10 mouse cellular contexts compared by ENCODE assay signal in genomic region chr9:61509591-61510191, GRCm38 (mm10).
DNase-seq lines count a peak whose midpoint lies in the region; ATAC-seq and TF ChIP-seq lines count a peak whose summit lies in the region.
"Had no signal": no experiment of that assay in that cellular context is flagged by ENCODE, and none has a peak within 500 bp of the region (broad histone marks: within the 10 kb centered on the region; RNA-seq: fewer than 3 reads in every experiment).

No protein-coding gene starts in this region.

- no peaks in the 10 kb centered on the region for H3K9me3 ChIP-seq in embryonic facial prominence, embryonic 11.5 days (replicated peaks; ENCODE audit: control insufficient read depth, low read length)
- no peaks in the 10 kb centered on the region for H3K9me3 ChIP-seq in hindbrain, postnatal 0 days (ENCODE audit: low read length)
- 0 out of 2 replicates have a peak, but pooled peaks cover under 1% of the 10 kb centered on the region for H3K9me3 ChIP-seq in neural tube, embryonic 15.5 days (replicated peaks)

- H3K4me2 ChIP-seq in embryonic facial prominence, embryonic 11.5 days (ENCODE audit: low read depth, low read length): 0 out of 2 replicates have a peak overlapping the region, but pooled peaks have one; percentile 10
- H3K4me2 ChIP-seq in hindbrain, postnatal 0 days (ENCODE audit: low read depth, low read length): 0 out of 2 replicates have a peak overlapping the region, but pooled peaks have one; percentile 18
- peak overlapping the region; percentile 39 for H3K4me2 ChIP-seq in neural tube, embryonic 15.5 days

- no peak overlapping the region for H3K9ac ChIP-seq in embryonic facial prominence, embryonic 11.5 days (replicated peaks; ENCODE audit: low read length)
- no peak overlapping the region for H3K9ac ChIP-seq in hindbrain, postnatal 0 days (replicated peaks; ENCODE audit: low read length)
- H3K9ac ChIP-seq in neural tube, embryonic 15.5 days (replicated peaks): no peak overlapping the region
- H3K9ac ChIP-seq: liver, embryonic 14.5 days had no signal

- H3K27me3 ChIP-seq in embryonic facial prominence, embryonic 11.5 days (ENCODE audit: control insufficient read depth, insufficient read depth, low read length): 0 out of 2 replicates have a peak, but pooled peaks cover 4% of the 10 kb centered on the region
- H3K27me3 ChIP-seq in hindbrain, postnatal 0 days (ENCODE audit: insufficient read depth, low read length): 0 out of 2 replicates have a peak, but pooled peaks cover 10% of the 10 kb centered on the region
- H3K27me3 ChIP-seq in neural tube, embryonic 15.5 days (replicated peaks): peaks cover 15% of the 10 kb centered on the region

- 10% methylated on average over 26 of the region's 26 CpGs for WGBS in embryonic facial prominence, embryonic 11.5 days
- WGBS in hindbrain, postnatal 0 days: 13% methylated on average over 26 of the region's 26 CpGs
- WGBS in neural tube, embryonic 15.5 days: 7% methylated on average over 26 of the region's 26 CpGs

- peak; percentile 46 to 54 for DNase-seq in cerebellum, postnatal 10 days
- DNase-seq in cerebellum, adult 8-10 months: no peak
- peak; percentile 48 for DNase-seq in embryonic facial prominence, embryonic 11.5 days (ENCODE audit: low spot score)
- DNase-seq in hindbrain, postnatal 0 days (ENCODE audit: low spot score): peak; percentile 47
- DNase-seq in c-Kit-positive CD71-positive TER-119-positive erythroid progenitor cells, embryonic 14.5 days (ENCODE audit: low spot score): no peak
- DNase-seq in layer of hippocampus, adult 9-11 months: no peak
- DNase-seq: heart, postnatal 14 days had no signal

- H3K36me3 ChIP-seq in embryonic facial prominence, embryonic 11.5 days (replicated peaks; ENCODE audit: control insufficient read depth, insufficient read depth, low read depth, low read length): no peaks in the 10 kb centered on the region
- H3K36me3 ChIP-seq in hindbrain, postnatal 0 days (ENCODE audit: insufficient read depth, low read length): no peaks in the 10 kb centered on the region
- H3K36me3 ChIP-seq in neural tube, embryonic 15.5 days: no peaks in the 10 kb centered on the region

- ATAC-seq in embryonic facial prominence, embryonic 11.5 days (replicated peaks; ENCODE audit: insufficient number of reproducible peaks, low FRiP score, low TSS enrichment, low read depth): peak; percentile 68; the same call in 1 of the 2 replicates
- ATAC-seq in hindbrain, postnatal 0 days: peak; percentile 53; the same call in 1 of the 2 replicates
- peak; percentile 50; the same call in 1 of the 2 replicates for ATAC-seq in neural tube, embryonic 15.5 days (ENCODE audit: low FRiP score)
- ATAC-seq in erythroid progenitor cell, adult 5-6 weeks (replicated peaks; ENCODE audit: low FRiP score, poor library complexity, severe bottlenecking): no peak

- H3K27ac ChIP-seq in embryonic facial prominence, embryonic 11.5 days (replicated peaks; ENCODE audit: low read depth, low read length): no peak overlapping the region
- H3K27ac ChIP-seq in hindbrain, postnatal 0 days: no peak overlapping the region
- peak overlapping the region; percentile 19 for H3K27ac ChIP-seq in neural tube, embryonic 15.5 days (replicated peaks)
- H3K27ac ChIP-seq: liver, embryonic 14.5 days had no signal

- peak; percentile 46 for TF ChIP-seq CTCF in hindbrain, postnatal 0 days (IDR thresholded peaks at IDR 0.05; ENCODE audit: low read depth)

- no peaks in the 10 kb centered on the region for H3K4me1 ChIP-seq in embryonic facial prominence, embryonic 11.5 days (ENCODE audit: control insufficient read depth, insufficient read depth, low read length)
- H3K4me1 ChIP-seq in hindbrain, postnatal 0 days (ENCODE audit: insufficient read depth, low read length): peaks cover 11% of the 10 kb centered on the region; the same call in 1 of the 2 replicates
- H3K4me1 ChIP-seq in neural tube, embryonic 15.5 days: peaks cover 29% of the 10 kb centered on the region

- H3K4me3 ChIP-seq in embryonic facial prominence, embryonic 11.5 days (ENCODE audit: low read depth, low read length): no peak overlapping the region
- H3K4me3 ChIP-seq in hindbrain, postnatal 0 days (ENCODE audit: low read length): no peak overlapping the region
- H3K4me3 ChIP-seq in neural tube, embryonic 15.5 days (replicated peaks): no peak overlapping the region

Comparison
In these comparisons a context has a peak if more than half of its experiments do, and no peak if none do; other contexts are left out.
1. DNase-seq: peak in cerebellum, postnatal 10 days (2 of 2), embryonic facial prominence, embryonic 11.5 days (single experiment) and hindbrain, postnatal 0 days (single experiment); none in cerebellum, adult 8-10 months (single experiment), c-Kit-positive CD71-positive TER-119-positive erythroid progenitor cells, embryonic 14.5 days (single experiment) and layer of hippocampus, adult 9-11 months (single experiment).
2. Peak in every context shown above with its lines, with median percentiles within 50 percentile points of each other: H3K4me2 ChIP-seq.